Mouse (Mus musculus): ENCODE results near the gene Flrt1.

DNA sequence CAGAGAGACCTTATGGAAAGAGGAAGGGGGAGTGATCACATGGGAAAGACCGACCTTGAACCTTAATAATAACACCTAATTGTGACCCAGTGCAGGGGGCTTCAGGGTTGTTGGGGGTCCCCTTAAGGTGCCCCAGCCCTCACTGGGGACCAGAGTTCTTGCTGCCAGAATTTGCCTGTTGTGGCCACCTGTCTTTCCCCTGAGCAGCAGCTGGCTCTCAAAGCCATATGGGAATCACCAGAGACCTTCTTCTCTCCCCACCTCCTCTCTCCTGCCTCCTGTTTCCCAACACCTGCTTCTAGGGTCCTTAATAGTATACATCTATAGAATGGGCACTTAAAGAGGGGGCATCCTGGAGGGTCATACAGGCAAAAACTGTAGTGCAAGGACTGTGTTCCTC lies 20.7 kb upstream of the Flrt1 start:
- TF ChIP-seq CTCF (IDR thresholded peaks at IDR 0.05; ENCODE audit: borderline replicate concordance, insufficient read depth, low read length) (no peak), POLR2A (IDR thresholded peaks at IDR 0.05; ENCODE audit: low read depth, low read length) (no peak)

All from embryonic fibroblast, embryonic 13.5 days (primary cell).